Mouse (Mus musculus) MEL (cell line): ENCODE results near the gene Slc22a20. TPM values are rescaled to one million over a fixed set of nuclear protein-coding genes. Genes with fewer than 3 reads are reported as not detected.

Experiments
- DNase-seq: peaks from one replicate; pipeline ENCODE4 v3.0.0; 2011; ENCODE audit warnings: low read depth, low spot score
- H3K27ac ChIP-seq: 2 replicates; pipeline ENCODE4 v1.5.1; 2012; ENCODE audit warnings: low read depth, mild to moderate bottlenecking, control low read depth, low read length, moderate library complexity; ENCODE audit not compliant: control insufficient read depth
- H3K27me3 ChIP-seq, 2 experiments: fragments of 150-350 bp in 1 of 2; sonication (generic) in 1 of 2; 2 replicates each; pipeline ENCODE4 v1.6.1; 2012; ENCODE audit warnings: low read length in 2 of 2, mild to moderate bottlenecking in 2 of 2, improper control_type of control experiment in 1 of 2, moderate library complexity in 1 of 2; ENCODE audit not compliant: insufficient read depth in 2 of 2, control insufficient read depth in 1 of 2
- H3K36me3 ChIP-seq, 2 experiments: 2 replicates each; pipeline ENCODE4 v1.6.1; 2012 to 2014; ENCODE audit warnings: low read length in 2 of 2, improper control_type of control experiment in 1 of 2, inconsistent platforms in 1 of 2, mild to moderate bottlenecking in 1 of 2; ENCODE audit not compliant: insufficient read depth in 2 of 2, control insufficient read depth in 1 of 2
- H3K4me1 ChIP-seq, 2 experiments: fragments of 150-350 bp in 1 of 2; sonication (generic) in 1 of 2; 2 replicates each; pipeline ENCODE4 v1.6.1; 2012; ENCODE audit warnings: low read length in 2 of 2, improper control_type of control experiment in 1 of 2, mild to moderate bottlenecking in 1 of 2; ENCODE audit not compliant: insufficient read depth in 2 of 2, control insufficient read depth in 1 of 2
- H3K4me3 ChIP-seq, 2 experiments: fragments of 150-350 bp in 1 of 2; sonication (generic) in 1 of 2; 2 replicates each; pipeline ENCODE4 v1.5.1; 2012; ENCODE audit warnings: low read depth in 2 of 2, low read length in 2 of 2, mild to moderate bottlenecking in 2 of 2, moderate library complexity in 2 of 2, control low read depth in 1 of 2, improper control_type of control experiment in 1 of 2; ENCODE audit not compliant: control insufficient read depth in 1 of 2, insufficient read depth in 1 of 2
- H3K79me2 ChIP-seq: 2 replicates; pipeline ENCODE4 v1.6.1; 2012; ENCODE audit warnings: mild to moderate bottlenecking, low read length, moderate library complexity; ENCODE audit not compliant: control insufficient read depth, poor library complexity, insufficient read depth
- H3K9ac ChIP-seq: 2 replicates; pipeline ENCODE4 v1.6.1; 2012; ENCODE audit warnings: low read depth, mild to moderate bottlenecking, control low read depth, low read length, moderate library complexity; ENCODE audit not compliant: control insufficient read depth, poor library complexity, severe bottlenecking
- H3K9me3 ChIP-seq: fragments of 150-350 bp; sonication (generic); replicated peaks from 2 replicates; pipeline ENCODE4 v1.6.1; 2012; ENCODE audit warnings: mild to moderate bottlenecking, low read length, improper control_type of control experiment, moderate library complexity; ENCODE audit not compliant: insufficient read depth
- BHLHE40 ChIP-seq: IDR thresholded peaks from 2 replicates; pipeline ENCODE4 v1.6.1; 2012; ENCODE audit warnings: low read depth, mild to moderate bottlenecking, inconsistent platforms, low read length, improper control_type of control experiment, borderline replicate concordance
- CHD1 ChIP-seq: IDR thresholded peaks from 2 replicates; pipeline ENCODE4 v1.6.1; 2012; ENCODE audit warnings: low read depth, mild to moderate bottlenecking, inconsistent platforms, low read length, improper control_type of control experiment
- CHD2 ChIP-seq: IDR thresholded peaks from 2 replicates; pipeline ENCODE4 v1.6.1; 2011; ENCODE audit warnings: low read length, improper control_type of control experiment
- ELF1 ChIP-seq: IDR thresholded peaks from 2 replicates; pipeline ENCODE4 v1.6.1; 2014; ENCODE audit warnings: low read depth, mild to moderate bottlenecking, inconsistent platforms, low read length, improper control_type of control experiment, moderate library complexity
- EP300 ChIP-seq, 2 experiments: IDR thresholded peaks; 2 replicates each; pipeline ENCODE4 v1.6.1; 2011; ENCODE audit warnings: improper control_type of control experiment in 2 of 2, low read length in 2 of 2, low read depth in 1 of 2, mild to moderate bottlenecking in 1 of 2
- ETS1 ChIP-seq: IDR thresholded peaks from 2 replicates; pipeline ENCODE4 v1.6.1; 2012; ENCODE audit warnings: low read depth, mild to moderate bottlenecking, inconsistent platforms, low read length, improper control_type of control experiment, moderate library complexity
- GABPA ChIP-seq: IDR thresholded peaks from 2 replicates; pipeline ENCODE4 v1.6.1; 2012; ENCODE audit warnings: low read depth, mild to moderate bottlenecking, inconsistent platforms, low read length, improper control_type of control experiment, moderate library complexity
- GATA1 ChIP-seq: IDR thresholded peaks from 2 replicates; pipeline ENCODE4 v1.6.1; 2011; ENCODE audit warnings: low read depth, low read length, improper control_type of control experiment
- MAFK ChIP-seq: IDR thresholded peaks from 2 replicates; pipeline ENCODE4 v1.6.1; 2011; ENCODE audit warnings: low read depth, mild to moderate bottlenecking, low read length, improper control_type of control experiment, borderline replicate concordance
- MAX ChIP-seq: IDR thresholded peaks from 2 replicates; pipeline ENCODE4 v1.6.1; 2011; ENCODE audit warnings: low read length, improper control_type of control experiment
- MAZ ChIP-seq: IDR thresholded peaks from 2 replicates; pipeline ENCODE4 v1.6.1; 2012; ENCODE audit warnings: low read depth, mild to moderate bottlenecking, inconsistent platforms, low read length, improper control_type of control experiment
- MEF2A ChIP-seq: IDR thresholded peaks from 2 replicates; pipeline ENCODE4 v1.6.1; 2014; ENCODE audit warnings: low read depth, mild to moderate bottlenecking, inconsistent platforms, low read length, improper control_type of control experiment; ENCODE audit not compliant: poor library complexity, insufficient replicate concordance, severe bottlenecking; ENCODE audit errors: extremely low read depth
- MXI1 ChIP-seq: IDR thresholded peaks from 2 replicates; pipeline ENCODE4 v1.6.1; 2011; ENCODE audit warnings: mild to moderate bottlenecking, low read depth, low read length, improper control_type of control experiment
- MYB ChIP-seq: IDR thresholded peaks from 2 replicates; pipeline ENCODE4 v1.6.1; 2011; ENCODE audit warnings: mild to moderate bottlenecking, low read depth, low read length, improper control_type of control experiment
- MYC ChIP-seq: IDR thresholded peaks from 2 replicates; pipeline ENCODE4 v1.6.1; 2011; ENCODE audit warnings: low read depth, mild to moderate bottlenecking, low read length, improper control_type of control experiment, moderate library complexity
- NELFE ChIP-seq: IDR thresholded peaks from 2 replicates; pipeline ENCODE4 v1.6.1; 2011; ENCODE audit warnings: low read depth, low read length, improper control_type of control experiment
- NRF1 ChIP-seq: IDR thresholded peaks from 2 replicates; pipeline ENCODE4 v1.6.1; 2014; ENCODE audit warnings: low read depth, mild to moderate bottlenecking, inconsistent platforms, low read length, improper control_type of control experiment, moderate library complexity; ENCODE audit not compliant: poor library complexity, insufficient read depth, severe bottlenecking
- POLR2A ChIP-seq, 2 experiments: IDR thresholded peaks; 2 replicates each; pipeline ENCODE4 v1.6.1; 2011 to 2012; ENCODE audit warnings: low read length in 2 of 2, mild to moderate bottlenecking in 2 of 2, control low read depth in 1 of 2, improper control_type of control experiment in 1 of 2, low read depth in 1 of 2, moderate library complexity in 1 of 2; ENCODE audit not compliant: control insufficient read depth in 1 of 2, insufficient read depth in 1 of 2, poor library complexity in 1 of 2
- POLR2AphosphoS2 ChIP-seq: IDR thresholded peaks from 2 replicates; pipeline ENCODE4 v1.6.1; 2011; ENCODE audit warnings: low read length, improper control_type of control experiment
- RAD21 ChIP-seq: IDR thresholded peaks from 2 replicates; pipeline ENCODE4 v1.6.1; 2011; ENCODE audit warnings: mild to moderate bottlenecking, low read depth, low read length, improper control_type of control experiment
- RCOR1 ChIP-seq: IDR thresholded peaks from 2 replicates; pipeline ENCODE4 v1.6.1; 2012; ENCODE audit warnings: low read depth, mild to moderate bottlenecking, inconsistent platforms, low read length, improper control_type of control experiment
- SIN3A ChIP-seq: IDR thresholded peaks from 2 replicates; pipeline ENCODE4 v1.6.1; 2012; ENCODE audit warnings: low read length, improper control_type of control experiment, inconsistent platforms
- SMC3 ChIP-seq: IDR thresholded peaks from 2 replicates; pipeline ENCODE4 v1.6.1; 2011; ENCODE audit warnings: low read depth, low read length, improper control_type of control experiment
- TAL1 ChIP-seq: IDR thresholded peaks from 2 replicates; pipeline ENCODE4 v1.6.1; 2012; ENCODE audit warnings: mild to moderate bottlenecking, inconsistent platforms, low read length, moderate library complexity, mixed read lengths
- TCF12 ChIP-seq: IDR thresholded peaks from 2 replicates; pipeline ENCODE4 v1.6.1; 2014; ENCODE audit warnings: low read depth, mild to moderate bottlenecking, inconsistent platforms, low read length, improper control_type of control experiment, moderate library complexity
- UBTF ChIP-seq: IDR thresholded peaks from 2 replicates; pipeline ENCODE4 v1.6.1; 2012; ENCODE audit warnings: low read depth, mild to moderate bottlenecking, inconsistent platforms, low read length, improper control_type of control experiment, moderate library complexity, borderline replicate concordance; ENCODE audit not compliant: insufficient read depth
- USF1 ChIP-seq: IDR thresholded peaks from 2 replicates; pipeline ENCODE4 v1.6.1; 2014; ENCODE audit warnings: low read depth, mild to moderate bottlenecking, inconsistent platforms, low read length, improper control_type of control experiment, moderate library complexity
- USF2 ChIP-seq, 2 experiments: IDR thresholded peaks; 2 replicates each; pipeline ENCODE4 v1.6.1; 2011 to 2012; ENCODE audit warnings: improper control_type of control experiment in 2 of 2, low read length in 2 of 2, borderline replicate concordance in 1 of 2, inconsistent platforms in 1 of 2, low read depth in 1 of 2, mild to moderate bottlenecking in 1 of 2; ENCODE audit not compliant: insufficient read depth in 1 of 2
- ZMIZ1 ChIP-seq: IDR thresholded peaks from 2 replicates; pipeline ENCODE4 v1.6.1; 2012; ENCODE audit warnings: low read depth, mild to moderate bottlenecking, inconsistent platforms, low read length, improper control_type of control experiment, moderate library complexity
- ZNF384 ChIP-seq: IDR thresholded peaks from 2 replicates; pipeline ENCODE4 v1.6.1; 2012; ENCODE audit warnings: low read depth, mild to moderate bottlenecking, inconsistent platforms, low read length, improper control_type of control experiment
- polyA plus RNA-seq, 2 experiments: library from polyadenylated mRNA; stranded (reverse) in 1 of 2; unstranded in 1 of 2; fragments of >175 nt in 1 of 2; fragments of >200 nt in 1 of 2; gene quantifications; 2 replicates each; pipeline versions ENCODE4 v1.2.1 to v1.2.4; 2012; ENCODE audit warnings: low replicate concordance in 2 of 2, low read depth in 1 of 2; ENCODE audit not compliant: insufficient read length in 2 of 2, insufficient read depth in 1 of 2, missing spikeins in 1 of 2
- total RNA-seq: library from RNA; depleted of rRNA; stranded (reverse); fragments of 300-350 nt; gene quantifications from 2 replicates; pipeline ENCODE4 v1.2.3, GENCODE M21; 2012

The Slc22a20 gene
- total and polyA plus RNA-seq, 3 experiments = not detected

GRCm38 (mm10) chr19:5967664-5968063 lies 18.3 kb downstream of the Slc22a20 start:
- peaks cover 0 to 26% of the 10 kb centered on the region in 2 experiments; a peak in 3 of 4 replicates for H3K4me1 ChIP-seq
- peaks cover 12% of the 10 kb centered on the region for H3K79me2 ChIP-seq
- H3K9ac ChIP-seq = no peak overlapping the region; the same call in 1 of the 2 replicates
- peak overlapping the region; percentile 64 for H3K27ac ChIP-seq
- TF ChIP-seq EP300 (IDR thresholded peaks at IDR 0.05; ENCODE audit: low read depth in 1 of 2, low read length in 2 of 2) (peak; percentile 83 to 87), MAZ (no peak), SIN3A (peak; percentile 37; the same call in 1 of the 2 replicates), RCOR1 (peak; percentile 90), MXI1 (peak; percentile 59; the same call in 1 of the 2 replicates), TCF12 (peak; percentile 92), SMC3 (peak; percentile 19; the same call in 1 of the 2 replicates), GATA1 (peak; percentile 93), BHLHE40 (peak; percentile 91), UBTF (no peak), ETS1 (peak; percentile 81), ZMIZ1 (no peak), MAFK (no peak), ZNF384 (0 out of 2 replicates have a peak, but pooled peaks have one; percentile 11), TAL1 (peak; percentile 75), MYB (0 out of 2 replicates have a peak, but pooled peaks have one; percentile 40)
- DNase-seq = peak; percentile 81
- no peaks in the 10 kb centered on the region for H3K27me3 ChIP-seq
- peaks cover 0 to 17% of the 10 kb centered on the region in 2 experiments; a peak in 2 of 4 replicates for H3K36me3 ChIP-seq
- no peaks in the 10 kb centered on the region for H3K9me3 ChIP-seq
- no peak overlapping the region for H3K4me3 ChIP-seq

GRCm38 (mm10) chr19:5966786-5967185 lies 19.2 kb downstream of the Slc22a20 start:
- H3K9me3 ChIP-seq = no peaks in the 10 kb centered on the region
- H3K27ac ChIP-seq = peak overlapping the region; percentile 20; the same call in 1 of the 2 replicates
- peaks cover 0 to 32% of the 10 kb centered on the region in 2 experiments; a peak in 3 of 4 replicates for H3K4me1 ChIP-seq
- no peaks in the 10 kb centered on the region for H3K27me3 ChIP-seq
- H3K79me2 ChIP-seq = peaks cover 18% of the 10 kb centered on the region
- H3K4me3 ChIP-seq = no peak overlapping the region
- peak overlapping the region; percentile 42; the same call in 1 of the 2 replicates for H3K9ac ChIP-seq
- peaks cover 0 to 22% of the 10 kb centered on the region in 2 experiments; a peak in 2 of 4 replicates for H3K36me3 ChIP-seq
- peak; percentile 53 for DNase-seq
- TF ChIP-seq MXI1 = no peak
- TF ChIP-seq NRF1 = no peak
- 0 out of 2 replicates have a peak, but pooled peaks have one; percentile 50 for TF ChIP-seq GABPA
- TF ChIP-seq CHD2 = no peak
- no peak for TF ChIP-seq ZMIZ1
- TF ChIP-seq MYB = no peak
- TF ChIP-seq ELF1 = no peak
- no peak for TF ChIP-seq NELFE
- TF ChIP-seq RAD21 = no peak
- TF ChIP-seq USF2 (IDR thresholded peaks at IDR 0.05; ENCODE audit: borderline replicate concordance in 1 of 2, insufficient read depth in 1 of 2, low read depth in 1 of 2, low read length in 2 of 2) = no peak
- no peak for TF ChIP-seq POLR2A (IDR thresholded peaks at IDR 0.05; ENCODE audit: control insufficient read depth in 1 of 2, insufficient read depth in 1 of 2, low read depth in 1 of 2, low read length in 2 of 2, poor library complexity in 1 of 2)
- no peak for TF ChIP-seq MAX
- no peak for TF ChIP-seq TCF12
- TF ChIP-seq MYC = no peak
- TF ChIP-seq GATA1 = no peak
- TF ChIP-seq USF1 = no peak
- TF ChIP-seq MEF2A = no peak
- TF ChIP-seq CHD1 = no peak
- no peak for TF ChIP-seq SMC3
- TF ChIP-seq RCOR1 = 0 out of 2 replicates have a peak, but pooled peaks have one; percentile 14
- TF ChIP-seq EP300 (IDR thresholded peaks at IDR 0.05; ENCODE audit: low read depth in 1 of 2, low read length in 2 of 2) = peak in 1 of 2 experiments; percentile 21; a peak in 1 of 4 replicates
- no peak for TF ChIP-seq POLR2AphosphoS2
- peak; percentile 39; the same call in 1 of the 2 replicates for TF ChIP-seq SIN3A
